Mouse (Mus musculus) limb, embryonic 10.5 days (tissue): ENCODE results near the gene Cdkal1. TPM values are rescaled to one million over a fixed set of nuclear protein-coding genes. Genes with fewer than 3 reads are reported as not detected.

ENCODE experiments used
- DNase-seq: peaks from one replicate; pipeline ENCODE4 v3.0.0-alpha.2; 2017; ENCODE audit warnings: low spot score
- H3K27ac ChIP-seq: fragments of 300-500 bp; sonication (generic); 2 replicates; pipeline ENCODE4 v1.5.1; 2016; ENCODE audit warnings: mild to moderate bottlenecking
- H3K27me3 ChIP-seq: fragments of 300-500 bp; sonication (generic); 2 replicates; pipeline ENCODE4 v1.6.1; 2016; ENCODE audit warnings: low read depth, mild to moderate bottlenecking; ENCODE audit not compliant: poor library complexity, severe bottlenecking
- H3K36me3 ChIP-seq: fragments of 300-500 bp; sonication (generic); 2 replicates; pipeline ENCODE4 v1.6.1; 2016; ENCODE audit warnings: mild to moderate bottlenecking, moderate library complexity
- H3K4me1 ChIP-seq: fragments of 300-500 bp; sonication (generic); 2 replicates; pipeline ENCODE4 v1.6.1; 2016
- H3K4me3 ChIP-seq: fragments of 300-500 bp; sonication (generic); 2 replicates; pipeline ENCODE4 v1.5.1; 2016; ENCODE audit warnings: mild to moderate bottlenecking, moderate library complexity
- H3K9me3 ChIP-seq: fragments of 300-500 bp; sonication (generic); replicated peaks from 2 replicates; pipeline ENCODE4 v1.6.1; 2016; ENCODE audit warnings: mild to moderate bottlenecking
- WGBS: fragments of 180-500 bp; shearing (Covaris S2); methylation state at CpG from one replicate; pipeline ENCODE4 v1.1.7; 2016; 5-methylcytosine and 5-hydroxymethylcytosine counted together
- polyA plus RNA-seq: library from polyadenylated mRNA; unstranded; fragments of >200 nt; fragmentation: Nextera tagmentation; extraction: Ambion mirVana; gene quantifications from 2 replicates; pipeline ENCODE4 v1.2.1, GENCODE M21; 2016

Gene Cdkal1
- polyA plus RNA-seq, 1 experiment from 2014 or later: 34.8 TPM

DNA sequence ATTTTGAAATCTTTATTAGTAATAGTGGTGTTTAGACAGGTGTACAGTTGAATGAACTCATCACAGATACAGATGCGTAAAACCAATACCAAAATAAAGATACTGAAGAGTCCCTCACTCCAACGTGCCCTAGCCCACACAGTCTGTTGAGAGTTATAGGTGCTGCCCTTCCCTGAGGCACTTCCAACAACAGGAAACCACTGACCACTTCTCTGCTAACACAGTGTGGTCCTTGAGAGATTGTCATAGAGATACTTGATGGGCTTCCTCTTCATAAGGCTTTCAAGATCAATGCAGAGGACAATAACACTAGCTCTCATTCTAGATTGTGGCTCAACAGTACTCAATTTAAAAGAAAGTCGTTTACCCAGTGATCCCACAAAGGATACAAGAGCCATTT, 191.6 kb downstream of the Cdkal1 start:
- H3K4me1 ChIP-seq: no peaks in the 10 kb centered on the region
- no peaks in the 10 kb centered on the region for H3K36me3 ChIP-seq
- H3K27me3 ChIP-seq: no peaks in the 10 kb centered on the region
- H3K4me3 ChIP-seq: no peak overlapping the region
- WGBS: 76% methylated on average over 3 of the region's 3 CpGs
- DNase-seq: no peak
- H3K27ac ChIP-seq: no peak overlapping the region
- H3K9me3 ChIP-seq: no peaks in the 10 kb centered on the region

DNA sequence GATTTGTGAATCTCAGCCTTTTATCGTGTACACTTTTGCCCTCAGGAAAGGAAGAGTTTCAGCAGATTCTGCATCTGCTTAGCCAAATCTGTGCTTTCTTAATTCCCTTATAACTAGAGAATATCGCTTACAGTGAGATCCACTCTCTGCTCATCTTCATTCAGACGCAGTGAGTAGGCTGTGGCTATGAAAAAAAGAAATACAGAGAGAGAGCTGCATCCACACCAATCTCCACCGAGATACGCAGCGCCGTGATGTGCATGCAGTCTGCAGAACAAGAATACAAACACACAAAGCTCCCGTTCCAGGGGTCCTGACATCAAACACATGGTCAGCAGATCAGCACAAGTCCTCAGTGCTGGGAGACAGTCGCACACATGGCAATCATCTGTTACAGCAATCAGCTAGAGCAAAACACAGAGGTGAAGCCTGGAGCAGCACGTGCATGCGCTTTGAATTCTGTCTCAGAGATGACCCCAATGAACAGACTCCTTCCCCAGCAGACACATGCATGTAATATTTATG, 199.6 kb downstream of the Cdkal1 start:
- no peaks in the 10 kb centered on the region for H3K36me3 ChIP-seq
- no peak overlapping the region for H3K4me3 ChIP-seq
- H3K4me1 ChIP-seq: 0 out of 2 replicates have a peak, but pooled peaks cover 5% of the 10 kb centered on the region
- no peaks in the 10 kb centered on the region for H3K9me3 ChIP-seq
- 75% methylated on average over 11 of the region's 11 CpGs for WGBS
- no peaks in the 10 kb centered on the region for H3K27me3 ChIP-seq
- no peak for DNase-seq
- H3K27ac ChIP-seq: no peak overlapping the region

DNA sequence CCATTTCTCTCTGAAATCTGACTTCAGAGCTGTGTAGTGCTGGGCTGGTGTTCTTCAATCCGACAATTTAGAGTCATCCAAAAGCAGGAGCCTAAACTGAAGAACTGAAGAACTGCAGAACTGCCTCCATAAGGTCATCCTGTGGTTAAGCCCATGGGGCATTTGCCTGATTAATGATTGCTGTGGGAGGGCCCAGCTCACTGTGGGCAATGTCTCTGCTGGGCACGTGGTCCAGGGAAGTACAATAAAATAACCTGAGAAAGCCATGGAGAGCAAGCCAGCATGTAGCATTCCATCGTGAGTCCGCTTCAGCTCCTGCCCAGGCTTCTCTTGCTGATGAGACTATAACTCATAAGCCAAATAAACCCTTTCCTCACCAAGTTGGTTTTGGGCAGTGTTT, 202.1 kb downstream of the Cdkal1 start:
- Histone ChIP-seq H3K9me3 (no peaks in the 10 kb centered on the region), H3K27me3 (no peaks in the 10 kb centered on the region), H3K36me3 (no peaks in the 10 kb centered on the region), H3K4me3 (no peak overlapping the region), H3K27ac (no peak overlapping the region), H3K4me1 (0 out of 2 replicates have a peak, but pooled peaks cover 5% of the 10 kb centered on the region)
- WGBS: 78% methylated on average over 4 of the region's 4 CpGs
- DNase-seq: no peak

DNA sequence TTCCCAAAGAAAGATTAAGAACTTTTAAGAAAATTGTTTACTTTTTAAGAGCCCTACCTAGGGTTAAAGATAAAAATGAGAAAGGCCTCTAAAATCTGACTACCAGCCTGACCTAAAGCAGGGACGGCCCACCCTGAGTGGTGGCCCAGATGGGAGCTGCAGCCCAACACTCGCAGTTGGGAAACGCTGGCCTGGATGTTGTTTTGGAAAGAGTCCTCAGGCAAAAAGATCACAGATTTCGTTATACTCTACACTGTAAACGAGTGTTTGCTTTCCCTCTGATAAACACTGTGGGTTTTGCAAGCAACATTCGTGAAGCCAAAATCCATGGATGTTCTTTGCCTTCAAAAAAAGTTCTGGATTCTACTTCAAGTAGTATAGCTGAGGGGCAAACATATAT, 202.7 kb downstream of the Cdkal1 start:
- H3K9me3 ChIP-seq: no peaks in the 10 kb centered on the region

DNA sequence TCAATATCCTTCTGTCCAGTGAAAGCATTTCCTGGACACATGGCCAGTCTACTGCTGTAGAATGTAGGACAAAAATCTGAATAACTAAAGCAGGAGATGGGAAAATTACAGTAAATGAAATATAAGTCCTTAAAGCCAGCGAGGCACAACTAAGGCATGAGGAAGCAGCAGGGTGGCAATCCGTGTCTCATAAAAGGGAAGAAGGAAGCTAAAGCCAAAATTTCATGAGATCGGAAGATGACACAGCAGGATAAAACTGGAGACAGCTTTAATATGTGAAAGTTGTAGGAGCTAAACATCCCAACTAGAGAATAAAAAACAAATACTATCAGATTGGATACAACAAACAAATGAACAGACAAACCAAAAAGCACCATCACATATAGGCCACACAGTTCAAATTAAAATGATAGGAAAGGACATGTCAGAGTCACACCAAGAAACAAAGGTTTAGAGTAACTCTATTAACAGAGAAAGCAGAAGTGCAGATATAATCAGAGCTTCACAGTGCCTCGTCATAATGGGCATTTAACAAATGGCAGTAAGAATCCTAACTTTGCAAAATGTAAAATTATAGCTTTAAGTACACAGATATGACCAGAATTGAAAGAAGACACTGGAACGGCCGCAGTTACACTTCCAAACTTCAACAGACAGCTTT, 204.8 kb downstream of the Cdkal1 start:
- Histone ChIP-seq H3K9me3 (no peaks in the 10 kb centered on the region), H3K27me3 (no peaks in the 10 kb centered on the region), H3K4me3 (no peak overlapping the region), H3K4me1 (peaks cover 5% of the 10 kb centered on the region; the same call in 1 of the 2 replicates), H3K27ac (no peak overlapping the region), H3K36me3 (no peaks in the 10 kb centered on the region)
- 93% methylated on average over 6 of the region's 6 CpGs for WGBS
- no peak for DNase-seq

More for the DNA sequence above, 202.7 kb downstream of the Cdkal1 start:
- 0 out of 2 replicates have a peak, but pooled peaks cover 5% of the 10 kb centered on the region for H3K4me1 ChIP-seq
- H3K27ac ChIP-seq: no peak overlapping the region
- H3K4me3 ChIP-seq: no peak overlapping the region
- H3K36me3 ChIP-seq: no peaks in the 10 kb centered on the region
- no peaks in the 10 kb centered on the region for H3K27me3 ChIP-seq
- no peak for DNase-seq
- 84% methylated on average over 6 of the region's 6 CpGs for WGBS

DNA sequence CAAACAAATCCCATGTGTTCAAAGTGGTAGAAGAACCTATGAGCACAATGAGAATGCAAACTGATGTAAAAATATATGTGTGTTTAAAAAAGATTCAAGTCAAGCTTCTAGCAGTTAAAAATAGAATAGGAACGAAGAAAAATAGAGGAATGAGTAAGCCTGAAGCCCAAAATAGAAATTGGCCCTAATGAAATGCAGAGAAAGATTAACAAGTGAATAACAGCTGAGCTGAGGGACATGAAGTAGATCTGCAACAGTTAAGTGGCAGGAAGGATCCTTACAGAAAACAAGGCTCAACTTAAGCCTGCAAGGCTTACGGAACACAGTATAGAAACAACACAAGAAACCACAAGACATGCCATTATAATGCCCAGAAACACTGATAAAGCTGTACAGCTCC, 205.9 kb downstream of the Cdkal1 start:
- H3K4me1 ChIP-seq: peaks cover 5% of the 10 kb centered on the region; the same call in 1 of the 2 replicates
- no peak for DNase-seq
- H3K27ac ChIP-seq: no peak overlapping the region
- H3K9me3 ChIP-seq: no peaks in the 10 kb centered on the region
- H3K36me3 ChIP-seq: no peaks in the 10 kb centered on the region
- no peak overlapping the region for H3K4me3 ChIP-seq
- H3K27me3 ChIP-seq: no peaks in the 10 kb centered on the region
- WGBS: 78% methylated on average over 2 of the region's 2 CpGs

DNA sequence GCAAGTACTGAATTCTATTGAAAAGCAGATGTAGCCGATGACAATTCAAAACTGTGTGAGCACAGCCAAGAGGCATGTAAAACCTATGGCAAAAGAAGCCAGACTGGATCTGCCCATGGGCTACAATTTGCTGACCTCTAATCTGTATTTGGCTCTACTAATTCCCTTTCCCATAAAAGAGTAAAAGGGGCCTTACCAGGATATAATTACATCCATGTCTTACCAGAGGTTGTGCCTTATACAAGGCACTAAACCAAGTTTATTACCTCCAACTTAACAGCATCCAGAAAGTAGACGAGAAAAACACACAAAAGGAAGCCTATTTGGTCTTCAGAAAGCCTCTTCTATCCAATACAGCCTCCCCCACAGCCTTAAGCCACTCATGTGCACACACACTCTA, 213.2 kb downstream of the Cdkal1 start:
- DNase-seq: no peak
- Histone ChIP-seq H3K4me1 (peaks cover 33% of the 10 kb centered on the region), H3K36me3 (no peaks in the 10 kb centered on the region), H3K9me3 (no peaks in the 10 kb centered on the region), H3K4me3 (no peak overlapping the region), H3K27ac (peak overlapping the region; percentile 71; the same call in 1 of the 2 replicates), H3K27me3 (no peaks in the 10 kb centered on the region)
- WGBS: 58% methylated on average over 2 of the region's 2 CpGs

DNA sequence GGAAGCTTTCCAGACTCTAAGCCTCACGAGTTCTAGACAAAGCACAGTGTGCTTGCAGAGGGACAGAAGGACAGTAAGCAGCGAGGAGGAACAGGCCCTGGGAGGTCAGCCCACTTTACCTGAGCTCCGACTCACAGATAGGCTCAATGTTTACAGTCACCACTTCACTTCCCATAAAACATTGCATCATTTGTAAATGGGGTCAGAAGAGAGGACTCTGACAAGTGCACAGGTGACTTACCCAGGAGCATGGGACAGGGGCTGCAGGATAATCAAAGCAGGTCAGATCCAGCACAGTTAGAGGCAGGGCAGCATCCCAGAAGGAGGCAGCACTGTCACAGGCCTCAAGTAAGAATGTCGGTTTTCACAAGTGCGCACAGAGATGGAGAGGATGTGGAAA, 214.3 kb downstream of the Cdkal1 start:
- H3K4me1 ChIP-seq: peaks cover 33% of the 10 kb centered on the region
- no peaks in the 10 kb centered on the region for H3K27me3 ChIP-seq
- no peaks in the 10 kb centered on the region for H3K36me3 ChIP-seq
- whole genome bisulfite sequencing: 87% methylated on average over 5 of the region's 5 CpGs
- no peak overlapping the region for H3K4me3 ChIP-seq
- peak overlapping the region; percentile 26; the same call in 1 of the 2 replicates for H3K27ac ChIP-seq
- no peaks in the 10 kb centered on the region for H3K9me3 ChIP-seq
- no peak for DNase-seq

DNA sequence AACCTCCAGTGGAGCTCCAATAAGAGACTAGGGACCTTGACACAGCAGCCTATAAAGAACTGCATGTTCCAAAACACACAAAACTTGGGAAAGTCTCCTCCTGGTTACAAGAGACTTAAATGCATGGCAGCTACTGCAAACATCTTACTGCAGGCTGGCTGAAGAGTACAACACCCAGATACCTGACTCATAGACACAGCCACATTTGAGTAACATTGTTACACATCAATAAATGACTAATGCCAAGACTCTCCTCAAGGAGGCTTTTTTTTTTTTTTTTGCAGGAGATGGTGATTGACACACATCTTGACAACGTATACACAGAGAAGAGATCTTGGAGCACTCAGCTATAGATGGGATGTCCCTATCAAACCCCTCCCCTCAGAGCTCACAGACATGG, 215.3 kb downstream of the Cdkal1 start:
- no peaks in the 10 kb centered on the region for H3K27me3 ChIP-seq
- H3K36me3 ChIP-seq: no peaks in the 10 kb centered on the region
- peaks cover 33% of the 10 kb centered on the region for H3K4me1 ChIP-seq
- H3K9me3 ChIP-seq: no peaks in the 10 kb centered on the region
- no peak for DNase-seq
- no peak overlapping the region for H3K4me3 ChIP-seq
- WGBS: 95% methylated on average over 1 of the region's 1 CpGs
- H3K27ac ChIP-seq: peak overlapping the region; percentile 56; the same call in 1 of the 2 replicates

DNA sequence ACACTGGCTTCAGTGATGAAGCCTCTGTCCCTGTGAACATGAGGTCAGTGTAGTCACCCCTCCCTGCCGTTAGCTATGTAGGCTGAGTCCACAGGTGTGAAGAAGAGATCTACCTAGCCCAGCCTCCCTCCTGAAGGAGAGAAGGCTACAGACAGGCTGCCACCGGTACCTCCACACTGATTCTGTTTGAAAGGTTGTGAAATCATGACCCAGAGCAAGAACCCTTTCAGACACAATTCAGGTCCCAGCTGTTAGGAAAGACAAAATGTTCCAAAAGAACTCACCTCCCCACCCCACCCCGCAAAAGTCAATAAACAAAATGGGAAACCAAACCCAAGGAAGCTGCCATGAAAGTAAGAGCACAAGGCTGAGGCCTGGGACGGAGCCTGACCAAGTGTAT, 217.2 kb downstream of the Cdkal1 start:
- DNase-seq: no peak
- WGBS: 86% methylated on average over 4 of the region's 4 CpGs
- no peak overlapping the region for H3K4me3 ChIP-seq
- H3K4me1 ChIP-seq: peaks cover 33% of the 10 kb centered on the region
- no peaks in the 10 kb centered on the region for H3K9me3 ChIP-seq
- H3K27ac ChIP-seq: no peak overlapping the region
- no peaks in the 10 kb centered on the region for H3K36me3 ChIP-seq
- no peaks in the 10 kb centered on the region for H3K27me3 ChIP-seq

DNA sequence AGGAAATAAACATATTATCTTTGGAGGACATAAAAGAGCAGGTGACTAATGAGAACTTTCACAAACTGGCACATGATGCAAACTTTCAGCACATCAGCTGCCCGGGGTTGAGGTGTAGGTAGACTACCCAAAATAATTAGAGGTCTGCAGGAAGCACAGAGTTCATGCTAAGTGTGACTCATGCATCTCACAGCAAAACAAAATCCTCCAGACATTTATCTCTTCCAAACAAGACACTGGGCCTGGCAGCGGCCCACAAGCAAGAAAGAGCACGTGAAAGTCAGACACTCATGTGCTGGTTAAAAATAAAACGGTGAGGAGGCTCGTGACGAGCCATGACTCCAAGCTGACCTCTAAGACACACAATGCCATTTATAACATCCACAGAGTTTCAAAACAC, 217.7 kb downstream of the Cdkal1 start:
- Histone ChIP-seq H3K36me3 (no peaks in the 10 kb centered on the region), H3K9me3 (no peaks in the 10 kb centered on the region), H3K27me3 (no peaks in the 10 kb centered on the region), H3K27ac (no peak overlapping the region), H3K4me1 (peaks cover 29% of the 10 kb centered on the region), H3K4me3 (no peak overlapping the region)
- no peak for DNase-seq
- WGBS: 87% methylated on average over 6 of the region's 6 CpGs

DNA sequence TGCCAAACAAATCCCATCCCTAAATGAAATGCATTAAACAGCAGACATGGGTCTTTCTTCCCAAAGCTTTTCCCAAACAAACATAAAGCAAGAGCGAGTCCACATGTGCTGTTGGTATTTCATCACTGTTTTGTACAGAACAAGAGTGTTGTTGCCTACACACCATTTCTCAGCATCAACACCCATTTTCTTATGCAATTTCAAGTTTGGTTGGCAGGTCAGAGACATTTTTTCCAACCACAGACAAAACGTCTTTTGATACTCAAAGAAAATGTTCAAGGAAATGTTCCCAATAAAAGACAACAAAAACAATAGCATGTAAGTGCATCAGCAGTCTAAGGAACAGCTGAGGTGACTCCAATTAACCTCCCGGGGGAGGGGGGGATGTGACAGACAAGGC, 219.9 kb downstream of the Cdkal1 start:
- Histone ChIP-seq H3K9me3 (no peaks in the 10 kb centered on the region), H3K27ac (no peak overlapping the region), H3K4me3 (no peak overlapping the region), H3K4me1 (peaks cover 11% of the 10 kb centered on the region), H3K36me3 (no peaks in the 10 kb centered on the region), H3K27me3 (no peaks in the 10 kb centered on the region)
- WGBS: 79% methylated on average over 3 of the region's 3 CpGs
- DNase-seq: no peak

DNA sequence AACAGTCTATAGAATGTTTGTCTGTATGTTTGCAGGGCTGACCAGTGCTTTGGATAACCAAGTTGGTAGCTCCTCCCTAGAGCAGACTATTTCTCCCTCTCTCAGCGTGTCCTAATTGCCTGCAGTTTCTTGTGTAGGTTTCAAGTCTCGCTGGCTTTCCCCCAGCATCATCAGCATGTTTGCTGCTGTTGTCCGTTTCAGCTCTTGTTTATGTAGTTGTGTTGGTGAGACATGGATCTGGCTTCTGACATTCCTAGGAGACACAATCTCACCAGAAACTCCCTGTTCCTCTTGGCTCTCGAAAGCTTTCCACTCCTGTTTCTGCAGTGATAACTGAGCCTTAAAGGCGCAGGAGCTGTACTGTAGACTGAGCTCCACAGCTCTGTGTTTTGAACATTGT, 224.1 kb downstream of the Cdkal1 start:
- Histone ChIP-seq H3K36me3 (no peaks in the 10 kb centered on the region), H3K27ac (no peak overlapping the region), H3K4me1 (no peaks in the 10 kb centered on the region), H3K27me3 (no peaks in the 10 kb centered on the region), H3K4me3 (no peak overlapping the region), H3K9me3 (no peaks in the 10 kb centered on the region)
- DNase-seq: no peak
- WGBS: 78% methylated on average over 5 of the region's 5 CpGs

DNA sequence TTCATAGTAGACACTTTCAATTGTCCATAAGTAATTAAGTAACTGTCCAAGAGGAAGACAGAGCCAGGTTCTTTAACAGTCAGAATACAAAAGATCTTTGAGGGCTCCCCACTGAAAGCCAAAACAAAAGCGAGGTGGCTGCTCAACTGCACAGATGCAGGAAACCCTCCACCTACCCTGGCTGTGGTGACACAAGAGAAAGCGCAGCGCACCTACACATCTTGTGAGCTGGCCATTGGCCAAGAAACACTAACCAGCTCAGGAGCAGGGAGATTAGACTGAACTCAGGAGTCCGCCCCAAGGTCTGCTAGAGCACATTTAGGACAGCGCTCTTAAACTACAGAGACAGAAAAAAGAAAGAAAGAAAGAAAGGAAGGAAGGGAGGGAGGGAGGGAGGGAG, 226.9 kb downstream of the Cdkal1 start:
- H3K36me3 ChIP-seq: no peaks in the 10 kb centered on the region
- no peak overlapping the region for H3K4me3 ChIP-seq
- no peaks in the 10 kb centered on the region for H3K27me3 ChIP-seq
- H3K9me3 ChIP-seq: no peaks in the 10 kb centered on the region
- DNase-seq: no peak
- H3K27ac ChIP-seq: no peak overlapping the region
- H3K4me1 ChIP-seq: no peaks in the 10 kb centered on the region
- WGBS: 83% methylated on average over 5 of the region's 5 CpGs
